Mouse (Mus musculus): Measurements from ENCODE around the gene Olfr633.

GRCm38 (mm10) chr7:103928525-103928924 is 15.7 kb upstream of the Olfr633 start, which contains the start of gene Olfr631:
- TF ChIP-seq POLR2AphosphoS2 (IDR thresholded peaks at IDR 0.05; ENCODE audit: insufficient read length, low read depth) (no peak), MAX (IDR thresholded peaks at IDR 0.05; ENCODE audit: low read depth) (no peak), POLR2A (IDR thresholded peaks at IDR 0.05; ENCODE audit: insufficient read length, low read depth) (no peak), E2F4 (IDR thresholded peaks at IDR 0.05; ENCODE audit: insufficient read depth) (no peak), MYOD1 (IDR thresholded peaks at IDR 0.05; ENCODE audit: control insufficient read depth in 1 of 3, insufficient read length in 2 of 3, low read depth in 2 of 3) (no peak), TCF12 (IDR thresholded peaks at IDR 0.05; ENCODE audit: insufficient read depth, poor library complexity, severe bottlenecking) (no peak)
